Mouse (Mus musculus): ENCODE results near the gene Trhr2.

- no peak for TF ChIP-seq ZC3H11A (IDR thresholded peaks at IDR 0.05; ENCODE audit: borderline replicate concordance, low read depth, low read length)
- TF ChIP-seq HCFC1 (IDR thresholded peaks at IDR 0.05; ENCODE audit: borderline replicate concordance, insufficient read depth, low read length): peak; percentile 3; the same call in 1 of the 2 replicates
- TF ChIP-seq MAFK (IDR thresholded peaks at IDR 0.05; ENCODE audit: insufficient read depth, low read depth, low read length): no peak
- no peak for TF ChIP-seq CHD2 (IDR thresholded peaks at IDR 0.05; ENCODE audit: low read depth, low read length)
Measured at GRCm38 (mm10) chr8:122333531-122333930, 27.0 kb downstream of the Trhr2 start.

Measured in ES-E14 (cell line).